Mouse (Mus musculus): Measurements from ENCODE around the gene Tnfaip3.

DNA sequence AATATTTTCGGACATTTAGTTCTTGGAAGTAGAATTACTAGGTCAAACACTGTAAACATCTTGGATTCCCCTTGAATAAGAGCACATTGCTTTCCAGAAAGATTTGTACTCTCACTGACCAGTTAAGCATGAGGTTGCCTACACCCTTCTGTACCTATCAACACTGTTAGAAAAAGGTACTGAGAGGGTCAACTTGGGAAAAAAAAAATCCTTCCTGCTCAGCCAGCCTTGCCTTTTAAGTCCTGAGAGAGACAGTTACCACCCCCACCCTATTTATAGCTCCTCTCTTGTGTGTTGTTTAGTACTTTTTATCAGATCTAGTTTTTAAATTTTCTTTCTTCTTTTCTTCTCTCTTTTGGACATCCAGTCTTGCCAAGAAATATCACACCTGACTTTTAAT is 48.2 kb upstream of the Tnfaip3 start:
- no peak for TF ChIP-seq CTCF (IDR thresholded peaks at IDR 0.05; ENCODE audit: borderline replicate concordance, extremely low read depth, insufficient read depth, insufficient read length)
- no peak for TF ChIP-seq POLR2A (IDR thresholded peaks at IDR 0.05; ENCODE audit: borderline replicate concordance, extremely low read depth, insufficient read depth, insufficient read length, poor library complexity, severe bottlenecking)

Data from brain, embryonic 14.5 days (tissue).